Mouse (Mus musculus): ENCODE measurements around the gene Npepps. TPM values are rescaled to one million over a fixed set of nuclear protein-coding genes. Genes with fewer than 3 reads are reported as not detected.

Gene Npepps
- polyA plus RNA-seq, 1 experiment from 2014 or later: 18.6 TPM

- no peak overlapping the region for H3K4me2 ChIP-seq
- H3K9me3 ChIP-seq (replicated peaks): no peaks in the 10 kb centered on the region
- H3K4me3 ChIP-seq (replicated peaks): no peak overlapping the region
- no peaks in the 10 kb centered on the region for H3K27me3 ChIP-seq
- 85% methylated on average over 1 of the region's 1 CpGs for WGBS (ENCODE audit: insufficient replicate concordance)
- H3K36me3 ChIP-seq (replicated peaks): no peaks in the 10 kb centered on the region
- H3K27ac ChIP-seq (replicated peaks): no peak overlapping the region
- H3K4me1 ChIP-seq (replicated peaks): no peaks in the 10 kb centered on the region
- no peak overlapping the region for H3K9ac ChIP-seq
- no peak for ATAC-seq (ENCODE audit: insufficient read depth)
Measured at GRCm38 (mm10) chr11:97292731-97293130, 12.3 kb upstream of the Npepps start.

- Histone ChIP-seq H3K4me1 (replicated peaks) (no peaks in the 10 kb centered on the region), H3K4me3 (replicated peaks) (no peak overlapping the region), H3K4me2 (no peak overlapping the region), H3K27me3 (0 out of 2 replicates have a peak, but pooled peaks cover 7% of the 10 kb centered on the region), H3K9ac (no peak overlapping the region), H3K36me3 (replicated peaks) (no peaks in the 10 kb centered on the region), H3K9me3 (replicated peaks) (no peaks in the 10 kb centered on the region), H3K27ac (replicated peaks) (no peak overlapping the region)
- WGBS (ENCODE audit: insufficient replicate concordance): 54% methylated on average over 12 of the region's 12 CpGs
- ATAC-seq (ENCODE audit: insufficient read depth): no peak
Measured at GRCm38 (mm10) chr11:97289276-97290230, 9.1 kb upstream of the Npepps start.

GRCm38 (mm10) chr11:97287643-97288042, 7.2 kb upstream of the Npepps start:
- 0 out of 2 replicates have a peak, but pooled peaks cover 7% of the 10 kb centered on the region for H3K27me3 ChIP-seq
- ATAC-seq (ENCODE audit: insufficient read depth): no peak
- no peaks in the 10 kb centered on the region for H3K36me3 ChIP-seq (replicated peaks)
- no peak overlapping the region for H3K9ac ChIP-seq
- H3K4me1 ChIP-seq (replicated peaks): no peaks in the 10 kb centered on the region
- no peak overlapping the region for H3K27ac ChIP-seq (replicated peaks)
- no peaks in the 10 kb centered on the region for H3K9me3 ChIP-seq (replicated peaks)
- no peak overlapping the region for H3K4me2 ChIP-seq
- H3K4me3 ChIP-seq (replicated peaks): no peak overlapping the region

- H3K4me2 ChIP-seq: no peak overlapping the region
- no peak overlapping the region for H3K9ac ChIP-seq
- H3K27ac ChIP-seq (replicated peaks): no peak overlapping the region
- H3K27me3 ChIP-seq: 0 out of 2 replicates have a peak, but pooled peaks cover 7% of the 10 kb centered on the region
- H3K9me3 ChIP-seq (replicated peaks): no peaks in the 10 kb centered on the region
- ATAC-seq (ENCODE audit: insufficient read depth): no peak
- H3K4me3 ChIP-seq (replicated peaks): no peak overlapping the region
- no peaks in the 10 kb centered on the region for H3K36me3 ChIP-seq (replicated peaks)
- H3K4me1 ChIP-seq (replicated peaks): no peaks in the 10 kb centered on the region
- 44% methylated on average over 6 of the region's 6 CpGs for whole genome bisulfite sequencing (ENCODE audit: insufficient replicate concordance)
Measured at GRCm38 (mm10) chr11:97286973-97287372, 6.5 kb upstream of the Npepps start.

GRCm38 (mm10) chr11:97285852-97286775, 5.7 kb upstream of the Npepps start:
- peaks cover 2% of the 10 kb centered on the region for H3K4me1 ChIP-seq (replicated peaks)
- no peak overlapping the region for H3K4me2 ChIP-seq
- WGBS (ENCODE audit: insufficient replicate concordance): 54% methylated on average over 9 of the region's 9 CpGs
- no peak overlapping the region for H3K4me3 ChIP-seq (replicated peaks)
- H3K36me3 ChIP-seq (replicated peaks): no peaks in the 10 kb centered on the region
- no peaks in the 10 kb centered on the region for H3K9me3 ChIP-seq (replicated peaks)
- H3K27me3 ChIP-seq: peaks cover 7% of the 10 kb centered on the region; the same call in 1 of the 2 replicates
- no peak overlapping the region for H3K27ac ChIP-seq (replicated peaks)
- no peak overlapping the region for H3K9ac ChIP-seq
- ATAC-seq (ENCODE audit: insufficient read depth): no peak

GRCm38 (mm10) chr11:97284854-97285253, 4.4 kb upstream of the Npepps start:
- Histone ChIP-seq H3K4me2 (no peak overlapping the region), H3K27me3 (peaks cover 7% of the 10 kb centered on the region; the same call in 1 of the 2 replicates), H3K4me3 (replicated peaks) (no peak overlapping the region), H3K27ac (replicated peaks) (no peak overlapping the region), H3K36me3 (replicated peaks) (no peaks in the 10 kb centered on the region), H3K9ac (no peak overlapping the region), H3K9me3 (replicated peaks) (no peaks in the 10 kb centered on the region), H3K4me1 (replicated peaks) (peaks cover 9% of the 10 kb centered on the region)
- 51% methylated on average over 4 of the region's 4 CpGs for WGBS (ENCODE audit: insufficient replicate concordance)
- ATAC-seq (ENCODE audit: insufficient read depth): no peak

- 70% methylated on average over 6 of the region's 6 CpGs for WGBS (ENCODE audit: insufficient replicate concordance)
- no peak overlapping the region for H3K27ac ChIP-seq (replicated peaks)
Measured at GRCm38 (mm10) chr11:97282179-97282578, 1.7 kb upstream of the Npepps start.

GRCm38 (mm10) chr11:97279405-97280215, 828 bp downstream of the Npepps start:
- Histone ChIP-seq H3K4me2 (peak overlapping the region; percentile 95), H3K4me3 (replicated peaks) (peak overlapping the region; percentile 97), H3K4me1 (replicated peaks) (peaks cover 41% of the 10 kb centered on the region), H3K36me3 (replicated peaks) (no peaks in the 10 kb centered on the region), H3K9ac (peak overlapping the region; percentile 97), H3K27me3 (no peaks in the 10 kb centered on the region; the same call in 1 of the 2 replicates), H3K27ac (replicated peaks) (peak overlapping the region; percentile 88), H3K9me3 (replicated peaks) (no peaks in the 10 kb centered on the region)
- ATAC-seq (ENCODE audit: insufficient read depth): peak; percentile 77
- WGBS (ENCODE audit: insufficient replicate concordance): 1% methylated on average over 64 of the region's 64 CpGs

More at GRCm38 (mm10) chr11:97282179-97282578, 1.7 kb upstream of the Npepps start:
- no peak overlapping the region for H3K4me2 ChIP-seq
- H3K9ac ChIP-seq: no peak overlapping the region
- H3K4me1 ChIP-seq (replicated peaks): peaks cover 32% of the 10 kb centered on the region
- H3K9me3 ChIP-seq (replicated peaks): no peaks in the 10 kb centered on the region
- no peak overlapping the region for H3K4me3 ChIP-seq (replicated peaks)
- no peak for ATAC-seq (ENCODE audit: insufficient read depth)
- no peaks in the 10 kb centered on the region for H3K36me3 ChIP-seq (replicated peaks)
- H3K27me3 ChIP-seq: peaks cover 5% of the 10 kb centered on the region; the same call in 1 of the 2 replicates

GRCm38 (mm10) chr11:97279040-97279404, 1.4 kb downstream of the Npepps start:
- H3K27ac ChIP-seq (replicated peaks): peak overlapping the region; percentile 88
- peak overlapping the region; percentile 97 for H3K4me3 ChIP-seq (replicated peaks)
- peak overlapping the region; percentile 97 for H3K9ac ChIP-seq
- peak overlapping the region; percentile 95 for H3K4me2 ChIP-seq
- peaks cover 41% of the 10 kb centered on the region for H3K4me1 ChIP-seq (replicated peaks)
- ATAC-seq (ENCODE audit: insufficient read depth): no peak
- WGBS (ENCODE audit: insufficient replicate concordance): 16% methylated on average over 11 of the region's 11 CpGs
- no peaks in the 10 kb centered on the region for H3K9me3 ChIP-seq (replicated peaks)
- no peaks in the 10 kb centered on the region; the same call in 1 of the 2 replicates for H3K27me3 ChIP-seq
- H3K36me3 ChIP-seq (replicated peaks): no peaks in the 10 kb centered on the region

GRCm38 (mm10) chr11:97278456-97278855, 2.0 kb downstream of the Npepps start:
- Histone ChIP-seq H3K36me3 (replicated peaks) (no peaks in the 10 kb centered on the region), H3K9ac (0 out of 2 replicates have a peak overlapping the region, but pooled peaks have one; percentile 15), H3K4me2 (peak overlapping the region; percentile 95), H3K4me3 (replicated peaks) (peak overlapping the region; percentile 97; the same call in 1 of the 2 replicates), H3K4me1 (replicated peaks) (peaks cover 41% of the 10 kb centered on the region), H3K27ac (replicated peaks) (no peak overlapping the region), H3K9me3 (replicated peaks) (no peaks in the 10 kb centered on the region), H3K27me3 (no peaks in the 10 kb centered on the region; the same call in 1 of the 2 replicates)
- WGBS (ENCODE audit: insufficient replicate concordance): 82% methylated on average over 6 of the region's 6 CpGs
- no peak for ATAC-seq (ENCODE audit: insufficient read depth)
